Mouse (Mus musculus) heart, adult 2 months (tissue): ENCODE measurements around the gene Ipo11. TPM values are rescaled to one million over a fixed set of nuclear protein-coding genes. Genes with fewer than 3 reads are reported as not detected.

Experiments used
- DNase-seq, 2 experiments: peaks; one replicate each; pipeline ENCODE4 v3.0.0; 2021
- H3K27ac ChIP-seq: fragments of 200-600 bp; 2 replicates; pipeline ENCODE4 v1.8.1; 2022
- H3K27me3 ChIP-seq: fragments of 200-500 bp; 2 replicates; pipeline ENCODE4 v1.6.1; 2012; ENCODE audit warnings: mild to moderate bottlenecking, low read length, inconsistent platforms, mixed read lengths; ENCODE audit not compliant: control insufficient read depth, insufficient read depth
- H3K36me3 ChIP-seq: fragments of 200-500 bp; 2 replicates; pipeline ENCODE4 v1.6.1; 2012; ENCODE audit warnings: low read length, inconsistent platforms; ENCODE audit not compliant: control insufficient read depth, insufficient read depth
- H3K4me1 ChIP-seq: fragments of 200-500 bp; 2 replicates; pipeline ENCODE4 v1.6.1; 2011; ENCODE audit warnings: low read length; ENCODE audit not compliant: control insufficient read depth, insufficient read depth
- H3K4me3 ChIP-seq: fragments of 200-600 bp; 2 replicates; pipeline ENCODE4 v1.8.1; 2022
- H3K79me2 ChIP-seq: fragments of 200-500 bp; replicated peaks from 2 replicates; pipeline ENCODE4 v1.6.1; 2012; ENCODE audit warnings: mild to moderate bottlenecking, inconsistent platforms, low read length, moderate library complexity, mixed read lengths; ENCODE audit not compliant: control insufficient read depth, insufficient read depth
- H3K9ac ChIP-seq: fragments of 200-500 bp; 2 replicates; pipeline ENCODE4 v1.6.1; 2012; ENCODE audit warnings: low read depth, mild to moderate bottlenecking, control low read depth, inconsistent platforms, low read length, mixed read lengths
- CTCF ChIP-seq: fragments of 200-600 bp; IDR thresholded peaks from 2 replicates; pipeline ENCODE4 v1.8.1; 2022; ENCODE audit warnings: antibody characterized with exemption, mild to moderate bottlenecking, moderate library complexity
- EP300 ChIP-seq: fragments of 200-500 bp; IDR thresholded peaks from 2 replicates; pipeline ENCODE4 v1.6.1; 2011; ENCODE audit warnings: low read depth, low read length, control low read depth; ENCODE audit not compliant: insufficient read depth
- POLR2A ChIP-seq: fragments of 200-500 bp; IDR thresholded peaks from 2 replicates; pipeline ENCODE4 v1.6.1; 2011; ENCODE audit warnings: mild to moderate bottlenecking, low read depth, low read length, control low read depth; ENCODE audit not compliant: insufficient read depth
- WGBS: fragments of 180-500 bp; shearing (Covaris S2); methylation state at CpG from one replicate; pipeline ENCODE4 v1.1.7; 2018; 5-methylcytosine and 5-hydroxymethylcytosine counted together
- intact Hi-C: fragments of 180-260 bp; cut with DNase I; formaldehyde crosslinking; loops from one replicate; pipeline ENCODE4 v1.15.1; 2025
- polyA plus RNA-seq: library from polyadenylated mRNA; depleted of rRNA; stranded (reverse); fragments of >200 nt; gene quantifications from 2 replicates; pipeline ENCODE4 v1.2.3, GENCODE M21; 2012; rRNA removed
- total RNA-seq, 2 experiments: library from RNA; stranded (reverse); gene quantifications; 2 replicates each; pipeline ENCODE4 v1.2.3; 2021

Gene Ipo11
- total and polyA plus RNA-seq, 3 experiments = 15.7 to 27.3 (median 21.3) TPM

GRCm38 (mm10) chr13:106755892-106756291 lies 180.9 kb downstream of the Ipo11 start:
- intact Hi-C loops = no loop called here

DNA sequence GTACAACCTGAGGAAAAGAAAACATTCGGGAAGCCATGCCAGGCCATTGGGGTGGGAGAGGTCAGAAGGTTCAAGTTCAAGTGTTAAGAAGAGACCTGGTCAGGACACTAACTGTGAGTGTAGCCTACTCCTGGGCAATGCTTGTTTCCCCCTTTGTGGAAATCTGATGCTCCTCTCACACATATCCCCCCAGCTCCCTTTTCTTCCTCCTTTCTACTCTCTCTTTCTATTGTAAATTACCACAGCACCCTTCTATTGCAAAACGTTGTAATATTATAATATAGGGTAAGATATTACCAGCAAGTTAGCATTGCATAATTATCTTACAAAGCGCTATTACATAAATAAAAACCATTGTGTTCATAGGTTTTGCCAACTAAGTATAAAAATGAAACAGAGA lies 182.5 kb downstream of the Ipo11 start:
- intact Hi-C loops = no loop called here
- 78% methylated on average over 3 of the region's 3 CpGs for WGBS
- Histone ChIP-seq H3K4me1 (no peaks in the 10 kb centered on the region), H3K9ac (no peak overlapping the region), H3K36me3 (no peaks in the 10 kb centered on the region), H3K27me3 (no peaks in the 10 kb centered on the region), H3K4me3 (no peak overlapping the region), H3K79me2 (no peaks in the 10 kb centered on the region), H3K27ac (no peak overlapping the region)
- no peak for DNase-seq
- TF ChIP-seq EP300 (no peak), POLR2A (no peak), CTCF (no peak)

More at GRCm38 (mm10) chr13:106755892-106756291, 180.9 kb downstream of the Ipo11 start:
- DNase-seq = no peak
- no peaks in the 10 kb centered on the region for H3K36me3 ChIP-seq
- WGBS = 54% methylated on average over 5 of the region's 5 CpGs
- TF ChIP-seq POLR2A (no peak), CTCF (no peak), EP300 (no peak)
- H3K27me3 ChIP-seq = no peaks in the 10 kb centered on the region
- H3K4me3 ChIP-seq = no peak overlapping the region
- peaks cover 8% of the 10 kb centered on the region for H3K4me1 ChIP-seq
- H3K9ac ChIP-seq = no peak overlapping the region
- H3K27ac ChIP-seq = no peak overlapping the region
- H3K79me2 ChIP-seq = no peaks in the 10 kb centered on the region

GRCm38 (mm10) chr13:106751951-106752350 lies 184.8 kb downstream of the Ipo11 start:
- TF ChIP-seq CTCF (no peak), EP300 (no peak), POLR2A (no peak)
- Histone ChIP-seq H3K79me2 (no peaks in the 10 kb centered on the region), H3K27ac (no peak overlapping the region), H3K4me3 (no peak overlapping the region), H3K27me3 (no peaks in the 10 kb centered on the region), H3K36me3 (no peaks in the 10 kb centered on the region), H3K4me1 (peaks cover 2% of the 10 kb centered on the region; the same call in 1 of the 2 replicates), H3K9ac (no peak overlapping the region)
- intact Hi-C loops = no loop called here
- no peak for DNase-seq
- WGBS = 98% methylated on average over 1 of the region's 1 CpGs

GRCm38 (mm10) chr13:106746823-106747222 lies 189.9 kb downstream of the Ipo11 start:
- intact Hi-C loops = no loop called here
- Histone ChIP-seq H3K27me3 (no peaks in the 10 kb centered on the region), H3K27ac (no peak overlapping the region), H3K36me3 (no peaks in the 10 kb centered on the region), H3K4me1 (peaks cover 2% of the 10 kb centered on the region; the same call in 1 of the 2 replicates), H3K9ac (no peak overlapping the region), H3K79me2 (no peaks in the 10 kb centered on the region), H3K4me3 (no peak overlapping the region)
- DNase-seq = no peak
- 33% methylated on average over 5 of the region's 5 CpGs for WGBS
- TF ChIP-seq POLR2A = no peak
- TF ChIP-seq EP300 = no peak
- TF ChIP-seq CTCF = no peak

DNA sequence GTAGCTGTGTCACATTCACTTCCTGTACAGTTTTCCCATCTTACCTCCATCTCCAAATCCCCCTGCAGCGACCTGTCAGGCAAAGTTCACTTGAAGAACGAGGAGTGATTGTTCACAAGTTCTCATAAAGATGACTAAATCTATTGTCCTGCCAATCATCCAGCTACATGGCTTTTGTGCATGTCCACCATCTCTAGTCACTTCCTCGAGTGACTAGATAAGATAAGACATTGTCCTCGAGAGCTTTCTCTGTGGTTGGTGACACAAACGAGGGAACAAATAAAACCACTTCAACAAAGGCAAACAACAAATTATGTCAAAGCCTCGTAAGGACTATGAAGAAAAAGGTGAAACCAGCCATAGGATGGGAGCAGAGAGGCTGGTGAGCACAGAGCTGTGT lies 191.6 kb downstream of the Ipo11 start:
- 28% methylated on average over 6 of the region's 6 CpGs for WGBS
- no peak overlapping the region for H3K27ac ChIP-seq
- no peak for TF ChIP-seq EP300
- TF ChIP-seq CTCF = no peak
- no peak for TF ChIP-seq POLR2A
- H3K4me3 ChIP-seq = no peak overlapping the region
- H3K9ac ChIP-seq = no peak overlapping the region
- no peak for DNase-seq
- intact Hi-C loops = no loop called here
- no peaks in the 10 kb centered on the region for H3K36me3 ChIP-seq
- no peaks in the 10 kb centered on the region for H3K27me3 ChIP-seq
- no peaks in the 10 kb centered on the region for H3K79me2 ChIP-seq
- H3K4me1 ChIP-seq = peaks cover 2% of the 10 kb centered on the region; the same call in 1 of the 2 replicates

Other genes starting within 250 kb of the Ipo11 start
- gene Dimt1, start 10.2 kb upstream of the Ipo11 start, total RNA-seq = 1 to 10 TPM; 6.3 to 7.8 TPM
- 5.0 and 7.7 TPM in 2 replicates for gene Dimt1, start 10.2 kb upstream of the Ipo11 start, polyA plus RNA-seq
- gene Kif2a, start 85.2 kb upstream of the Ipo11 start, total RNA-seq = 10 to 100 TPM; 27.0 to 37.6 TPM
- gene Kif2a, start 85.2 kb upstream of the Ipo11 start, polyA plus RNA-seq = 4.3 and 6.8 TPM in 2 replicates